Mouse (Mus musculus) limb, embryonic 11.5 days (tissue): ENCODE data around the gene Pkd1. TPM values are rescaled to one million over a fixed set of nuclear protein-coding genes. Genes with fewer than 3 reads are reported as not detected.

Experiments used
- ATAC-seq: fragments of 200-750 bp; cut with Nextera tagmentation; 2 replicates; pipeline ENCODE4 v1.8.0; 2017; ENCODE audit warnings: low read depth; ENCODE audit not compliant: insufficient number of reproducible peaks, low FRiP score, low TSS enrichment
- DNase-seq: peaks from one replicate; pipeline ENCODE4 v3.0.0-alpha.2; 2015; ENCODE audit warnings: low spot score
- H3K27ac ChIP-seq: fragments of 300-500 bp; sonication (generic); replicated peaks from 2 replicates; pipeline ENCODE4 v1.5.1; 2014; ENCODE audit warnings: low read depth, mild to moderate bottlenecking, low read length
- H3K27me3 ChIP-seq: fragments of 300-500 bp; sonication (generic); 2 replicates; pipeline ENCODE4 v1.6.1; 2014; ENCODE audit warnings: mild to moderate bottlenecking, low read length, mixed read lengths; ENCODE audit not compliant: control insufficient read depth, insufficient read depth
- H3K36me3 ChIP-seq: fragments of 300-500 bp; sonication (generic); 2 replicates; pipeline ENCODE4 v1.6.1; 2014; ENCODE audit warnings: mild to moderate bottlenecking, low read length, moderate library complexity, mixed read lengths; ENCODE audit not compliant: control insufficient read depth, insufficient read depth
- H3K4me1 ChIP-seq: fragments of 300-500 bp; sonication (generic); 2 replicates; pipeline ENCODE4 v1.6.1; 2014; ENCODE audit warnings: low read length, mixed read lengths; ENCODE audit not compliant: control insufficient read depth, insufficient read depth
- H3K4me2 ChIP-seq: fragments of 300-500 bp; sonication (generic); 2 replicates; pipeline ENCODE4 v1.6.1; 2014; ENCODE audit warnings: low read depth, mild to moderate bottlenecking, moderate library complexity; ENCODE audit not compliant: severe bottlenecking
- H3K4me3 ChIP-seq: fragments of 300-500 bp; sonication (generic); 2 replicates; pipeline ENCODE4 v1.5.1; 2014; ENCODE audit warnings: low read depth, low read length
- H3K9ac ChIP-seq: fragments of 300-500 bp; sonication (generic); 2 replicates; pipeline ENCODE4 v1.6.1; 2014; ENCODE audit warnings: mild to moderate bottlenecking, low read length
- H3K9me3 ChIP-seq: fragments of 300-500 bp; sonication (generic); 2 replicates; pipeline ENCODE4 v1.6.1; 2016; ENCODE audit warnings: low read length; ENCODE audit not compliant: control insufficient read depth
- WGBS: fragments of 180-500 bp; shearing (Covaris S2); extraction: QIAGEN DNeasy Blood & Tissue Kit; methylation state at CpG from one replicate; pipeline ENCODE4 v1.1.7; 2014; 5-methylcytosine and 5-hydroxymethylcytosine counted together
- polyA plus RNA-seq: library from polyadenylated mRNA; unstranded; fragments of >200 nt; fragmentation: Nextera tagmentation; extraction: Ambion mirVana; gene quantifications from 2 replicates; pipeline ENCODE4 v1.2.1, GENCODE M21; 2014

Gene Pkd1
- polyA plus RNA-seq, 1 experiment from 2014 or later = 22.5 TPM

DNA sequence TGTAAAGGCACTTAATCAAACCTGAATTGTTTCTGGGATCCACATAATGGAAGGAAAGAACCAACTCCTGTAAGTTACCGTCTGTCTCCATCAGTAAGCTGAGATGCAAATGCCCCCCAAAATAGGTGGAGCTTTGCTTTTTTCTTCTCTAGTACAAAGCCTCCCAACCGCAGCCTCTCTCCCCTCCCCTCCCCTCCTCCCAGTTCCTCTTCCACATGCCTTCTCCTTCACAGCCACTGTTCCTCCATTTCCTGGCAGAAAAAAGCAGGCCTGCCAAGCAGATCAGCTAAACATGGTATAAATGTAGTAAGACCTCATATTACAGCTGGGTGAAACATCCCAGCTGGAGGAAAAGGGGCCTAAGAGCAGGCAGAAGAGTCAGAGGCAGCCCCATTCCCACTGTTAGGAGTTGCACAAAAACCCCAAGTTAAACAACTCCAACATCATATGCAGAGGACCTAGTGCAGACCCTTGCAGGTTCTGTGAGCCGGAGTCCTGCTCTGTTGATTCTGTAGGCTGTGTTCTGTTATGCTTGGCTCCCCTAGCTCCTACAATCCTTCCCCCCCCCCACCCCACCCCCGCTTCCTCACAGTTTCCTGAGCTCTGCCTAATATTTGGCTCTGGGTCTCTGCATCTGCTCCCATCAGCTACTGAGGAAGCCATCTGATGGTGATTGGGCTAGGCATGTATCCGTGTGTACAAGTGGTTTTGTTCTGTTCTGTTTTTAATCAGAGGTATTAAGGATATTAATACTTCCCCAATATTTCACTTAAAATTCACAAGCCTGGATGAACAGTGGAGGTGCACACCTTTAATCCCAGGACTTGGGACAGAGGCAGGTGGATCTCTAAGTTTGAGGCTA, 34.2 kb downstream of the Pkd1 start:
- H3K9ac ChIP-seq = no peak overlapping the region
- peaks cover 16% of the 10 kb centered on the region for H3K36me3 ChIP-seq
- no peak for DNase-seq
- H3K27ac ChIP-seq = no peak overlapping the region
- no peak overlapping the region for H3K4me2 ChIP-seq
- no peaks in the 10 kb centered on the region for H3K27me3 ChIP-seq
- 79% methylated on average over 5 of the region's 5 CpGs for WGBS
- H3K4me3 ChIP-seq = no peak overlapping the region
- no peak for ATAC-seq
- no peaks in the 10 kb centered on the region for H3K4me1 ChIP-seq
- no peaks in the 10 kb centered on the region for H3K9me3 ChIP-seq

DNA sequence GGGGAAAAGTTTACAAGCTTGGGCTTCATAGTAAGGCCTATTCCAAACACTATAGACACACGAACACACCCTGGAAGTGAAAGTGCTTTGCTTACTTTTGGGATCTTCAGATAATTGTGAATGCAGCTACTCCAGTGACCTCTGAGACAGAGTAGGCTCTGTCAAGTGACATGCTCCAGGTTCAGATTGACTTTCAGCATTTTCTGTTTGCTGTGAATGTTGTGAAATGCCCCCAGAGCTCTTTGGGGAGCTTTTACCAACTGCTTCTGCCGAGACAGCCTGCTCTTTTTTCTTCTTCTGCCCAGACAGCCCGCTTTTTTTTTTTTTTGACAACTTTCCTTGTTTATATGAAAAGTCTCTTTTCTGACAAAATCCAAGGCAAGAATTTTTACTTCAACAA, 34.9 kb downstream of the Pkd1 start:
- Histone ChIP-seq H3K9ac (no peak overlapping the region), H3K4me2 (no peak overlapping the region), H3K9me3 (no peaks in the 10 kb centered on the region), H3K27me3 (no peaks in the 10 kb centered on the region), H3K4me3 (no peak overlapping the region), H3K27ac (no peak overlapping the region), H3K36me3 (peaks cover 16% of the 10 kb centered on the region), H3K4me1 (no peaks in the 10 kb centered on the region)
- DNase-seq (no peak), ATAC-seq (no peak)
- WGBS = 83% methylated on average over 3 of the region's 3 CpGs

DNA sequence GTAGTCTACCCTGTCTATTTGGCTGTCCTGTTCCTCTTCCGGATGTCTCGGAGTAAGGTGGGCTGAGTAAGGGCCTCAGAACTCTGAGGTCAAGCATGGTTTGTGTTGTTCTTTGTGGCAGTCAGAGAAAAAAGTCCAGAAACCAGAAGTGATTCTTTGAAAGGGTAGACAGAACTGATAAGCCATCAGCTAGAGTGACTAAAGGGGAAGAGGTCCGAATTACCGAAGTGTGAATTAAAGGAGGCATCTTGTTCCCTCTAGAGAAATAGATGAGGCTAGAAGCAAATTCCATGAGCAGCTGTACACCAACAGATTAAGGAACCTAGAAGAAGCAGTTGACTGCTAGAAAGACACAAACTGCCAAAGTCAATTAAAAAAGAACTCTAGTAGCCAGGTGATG, 36.9 kb downstream of the Pkd1 start:
- DNase-seq (no peak), ATAC-seq (no peak)
- Histone ChIP-seq H3K4me2 (no peak overlapping the region), H3K4me3 (no peak overlapping the region), H3K9me3 (no peaks in the 10 kb centered on the region), H3K4me1 (no peaks in the 10 kb centered on the region), H3K27ac (no peak overlapping the region), H3K36me3 (peaks cover 16% of the 10 kb centered on the region), H3K27me3 (no peaks in the 10 kb centered on the region), H3K9ac (no peak overlapping the region)
- 98% methylated on average over 4 of the region's 4 CpGs for WGBS

DNA sequence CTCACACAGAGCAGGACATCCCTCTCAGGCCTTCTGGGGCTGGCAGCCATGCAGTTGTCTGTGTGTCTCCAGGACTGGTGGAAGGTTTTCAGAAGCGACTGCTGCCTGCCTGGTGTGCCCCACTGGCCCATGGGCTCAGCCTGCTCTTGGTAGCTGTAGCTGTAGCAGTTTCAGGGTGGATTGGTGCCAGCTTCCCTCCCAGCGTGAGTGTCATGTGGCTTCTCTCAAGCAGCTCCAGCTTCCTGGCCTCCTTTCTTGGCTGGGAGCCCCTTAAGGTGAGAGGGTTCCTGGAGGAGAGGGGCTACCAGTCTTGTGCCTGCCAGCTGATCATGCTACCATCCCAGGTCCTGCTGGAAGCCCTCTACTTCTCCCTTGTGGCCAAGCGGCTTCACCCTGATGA, 41.3 kb downstream of the Pkd1 start:
- Histone ChIP-seq H3K4me2 (no peak overlapping the region), H3K9ac (no peak overlapping the region), H3K4me1 (no peaks in the 10 kb centered on the region), H3K4me3 (no peak overlapping the region), H3K36me3 (peaks cover 23% of the 10 kb centered on the region), H3K9me3 (no peaks in the 10 kb centered on the region), H3K27ac (no peak overlapping the region), H3K27me3 (no peaks in the 10 kb centered on the region)
- ATAC-seq = no peak
- WGBS = 94% methylated on average over 3 of the region's 3 CpGs
- no peak for DNase-seq

DNA sequence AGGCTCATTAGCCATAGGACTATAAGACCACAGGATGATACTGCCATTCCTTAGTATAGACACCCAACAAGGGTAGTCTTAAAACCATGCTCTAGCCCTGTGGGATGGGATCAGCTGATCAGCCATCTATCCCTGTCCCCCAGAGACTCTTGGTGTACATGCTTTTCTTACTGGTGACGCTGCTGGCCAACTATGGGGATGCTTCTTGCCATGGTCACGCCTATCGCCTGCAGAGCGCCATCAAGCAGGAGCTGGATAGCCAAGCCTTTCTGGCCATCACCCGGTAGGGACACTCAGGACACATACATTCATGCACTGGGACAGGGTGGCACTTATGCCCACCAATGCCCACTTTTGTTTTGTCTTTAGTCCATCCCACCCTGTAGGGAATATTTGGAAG, 42.1 kb downstream of the Pkd1 start:
- H3K36me3 ChIP-seq = peaks cover 26% of the 10 kb centered on the region
- H3K4me2 ChIP-seq = no peak overlapping the region
- H3K27me3 ChIP-seq = no peaks in the 10 kb centered on the region
- no peaks in the 10 kb centered on the region for H3K4me1 ChIP-seq
- ATAC-seq = no peak
- WGBS = 94% methylated on average over 5 of the region's 5 CpGs
- DNase-seq = no peak
- H3K9ac ChIP-seq = no peak overlapping the region
- no peak overlapping the region for H3K27ac ChIP-seq
- H3K9me3 ChIP-seq = no peaks in the 10 kb centered on the region
- no peak overlapping the region for H3K4me3 ChIP-seq

DNA sequence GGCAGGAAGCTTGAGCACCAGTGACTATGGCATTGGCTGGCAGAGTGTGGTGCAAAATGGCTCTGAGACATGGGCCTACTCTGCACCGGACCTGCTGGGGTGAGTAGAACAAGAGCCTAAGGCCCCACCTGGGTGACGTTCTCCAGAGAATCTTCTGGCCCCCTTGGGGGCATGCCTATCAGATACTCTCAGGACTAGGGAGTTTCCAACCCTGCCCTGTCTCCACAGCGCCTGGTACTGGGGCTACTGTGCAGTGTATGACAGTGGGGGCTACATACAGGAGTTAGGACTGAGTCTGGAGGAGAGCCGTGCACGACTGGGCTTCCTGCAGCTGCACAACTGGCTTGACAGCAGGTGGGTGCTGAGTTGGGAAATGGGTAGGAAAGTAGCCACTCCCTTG, 43.6 kb downstream of the Pkd1 start:
- Histone ChIP-seq H3K4me2 (no peak overlapping the region), H3K4me3 (no peak overlapping the region), H3K27ac (no peak overlapping the region), H3K9me3 (no peaks in the 10 kb centered on the region), H3K4me1 (no peaks in the 10 kb centered on the region), H3K27me3 (no peaks in the 10 kb centered on the region), H3K9ac (no peak overlapping the region), H3K36me3 (peaks cover 35% of the 10 kb centered on the region)
- ATAC-seq = no peak
- WGBS = 82% methylated on average over 5 of the region's 5 CpGs
- DNase-seq = no peak

DNA sequence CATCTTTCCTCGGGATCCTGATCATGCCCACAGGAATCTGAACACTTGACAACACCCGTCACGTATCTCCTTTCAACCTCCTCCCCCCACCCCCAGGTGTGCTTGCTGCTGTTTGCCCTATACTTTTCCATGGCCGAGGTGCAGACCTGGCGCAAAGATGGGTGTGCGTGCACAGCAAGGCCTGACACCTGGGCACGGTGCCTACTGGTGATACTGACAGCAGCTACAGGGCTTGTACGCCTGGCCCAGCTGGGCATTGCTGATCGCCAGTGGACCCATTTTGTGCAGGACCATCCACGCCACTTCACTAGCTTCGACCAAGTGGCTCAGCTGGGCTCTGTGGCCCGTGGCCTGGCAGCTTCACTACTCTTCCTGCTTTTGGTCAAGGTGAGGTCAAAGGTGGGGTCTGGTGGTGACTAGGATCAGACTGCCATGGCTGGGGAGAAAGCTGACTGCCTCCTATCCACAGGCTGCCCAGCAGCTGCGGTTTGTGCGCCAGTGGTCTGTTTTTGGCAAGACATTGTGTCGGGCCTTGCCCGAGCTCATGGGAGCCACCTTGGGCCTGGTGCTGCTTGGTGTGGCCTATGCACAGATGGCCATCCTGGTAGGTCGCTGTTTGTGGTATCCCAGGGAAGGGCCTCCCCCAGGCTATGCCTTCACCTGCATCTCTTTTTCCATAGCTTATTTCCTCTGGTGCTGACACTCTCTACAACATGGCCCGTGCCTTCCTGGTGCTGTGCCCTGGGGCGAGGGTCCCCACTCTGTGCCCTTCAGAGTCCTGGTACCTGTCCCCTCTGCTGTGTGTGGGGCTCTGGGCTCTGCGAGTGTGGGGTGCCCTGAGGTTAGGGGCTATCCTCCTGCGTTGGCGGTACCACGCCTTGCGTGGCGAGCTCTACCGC, 44.6 kb downstream of the Pkd1 start:
- H3K36me3 ChIP-seq = peaks cover 35% of the 10 kb centered on the region
- no peak overlapping the region for H3K4me2 ChIP-seq
- no peaks in the 10 kb centered on the region for H3K4me1 ChIP-seq
- no peaks in the 10 kb centered on the region for H3K9me3 ChIP-seq
- DNase-seq (no peak), ATAC-seq (no peak)
- H3K27me3 ChIP-seq = no peaks in the 10 kb centered on the region
- no peak overlapping the region for H3K4me3 ChIP-seq
- no peak overlapping the region for H3K9ac ChIP-seq
- no peak overlapping the region for H3K27ac ChIP-seq
- WGBS = 93% methylated on average over 26 of the region's 26 CpGs

DNA sequence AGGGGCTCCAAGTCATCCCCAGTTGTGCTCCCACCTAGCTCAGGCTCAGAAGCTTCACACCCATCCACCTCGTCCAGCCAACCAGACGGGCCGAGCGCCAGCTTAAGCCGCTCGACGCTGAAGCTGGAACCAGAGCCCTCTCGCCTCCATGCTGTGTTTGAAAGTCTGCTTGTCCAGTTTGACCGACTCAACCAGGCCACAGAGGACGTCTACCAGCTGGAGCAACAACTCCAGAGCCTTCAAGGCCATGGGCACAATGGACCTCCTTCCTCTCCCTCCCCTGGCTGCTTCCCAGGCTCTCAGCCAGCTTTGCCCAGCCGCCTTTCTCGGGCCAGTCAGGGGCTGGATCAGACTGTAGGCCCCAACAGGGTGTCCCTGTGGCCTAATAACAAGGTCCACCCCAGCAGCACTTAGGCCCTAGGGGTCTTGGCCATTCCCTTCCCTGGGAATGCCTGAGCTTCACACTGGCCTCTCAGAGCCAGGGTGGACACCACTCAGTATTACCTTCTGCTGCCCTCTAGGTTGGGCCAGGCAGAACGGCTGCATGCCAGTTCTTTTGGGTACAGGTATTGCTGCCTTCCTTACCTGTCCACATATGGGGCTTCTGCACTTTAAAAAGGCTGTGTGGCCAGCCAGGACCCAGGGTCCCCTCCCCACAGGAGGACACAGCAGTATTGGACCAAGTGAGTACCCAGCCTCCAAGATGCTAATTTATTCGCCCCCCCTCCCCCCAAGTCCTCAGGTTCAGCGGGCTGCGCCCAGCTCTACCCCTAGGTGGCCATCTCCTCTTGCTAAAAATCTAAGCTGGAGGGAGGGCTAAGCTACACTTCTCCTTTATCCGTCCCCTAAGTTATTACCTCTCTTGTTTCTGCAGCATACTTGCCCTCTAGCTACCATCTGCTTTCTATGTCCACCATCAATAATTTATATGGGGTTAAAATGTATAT, 45.8 kb downstream of the Pkd1 start:
- no peaks in the 10 kb centered on the region for H3K9me3 ChIP-seq
- 80% methylated on average over 17 of the region's 17 CpGs for WGBS
- H3K4me2 ChIP-seq = no peak overlapping the region
- H3K27me3 ChIP-seq = no peaks in the 10 kb centered on the region
- peaks cover 41% of the 10 kb centered on the region for H3K36me3 ChIP-seq
- no peak overlapping the region for H3K27ac ChIP-seq
- DNase-seq (no peak), ATAC-seq (no peak)
- no peak overlapping the region for H3K4me3 ChIP-seq
- H3K9ac ChIP-seq = no peak overlapping the region
- H3K4me1 ChIP-seq = no peaks in the 10 kb centered on the region
